Mouse (Mus musculus) limb, embryonic 13.5 days (tissue): ENCODE data around the gene 4930518I15Rik. TPM values are rescaled to one million over a fixed set of nuclear protein-coding genes. Genes with fewer than 3 reads are reported as not detected.
"Not testable (repeated sequence)": the region's sequence is repeated elsewhere in the genome, so short reads cannot be mapped to it uniquely, and the experiment has no call there.

Experiments used
- ATAC-seq: fragments of 200-750 bp; cut with Nextera tagmentation; 2 replicates; pipeline ENCODE4 v1.8.0; 2017; ENCODE audit warnings: low read depth, moderate number of reproducible peaks, moderate TSS enrichment; ENCODE audit not compliant: low FRiP score
- H3K27ac ChIP-seq: fragments of 300-500 bp; sonication (generic); 2 replicates; pipeline ENCODE4 v1.5.1; 2015; ENCODE audit warnings: inconsistent platforms, mild to moderate bottlenecking, moderate library complexity
- H3K27me3 ChIP-seq: fragments of 300-500 bp; sonication (generic); 2 replicates; pipeline ENCODE4 v1.6.1; 2015; ENCODE audit warnings: mild to moderate bottlenecking, inconsistent platforms
- H3K36me3 ChIP-seq: fragments of 300-500 bp; sonication (generic); 2 replicates; pipeline ENCODE4 v1.6.1; 2015; ENCODE audit warnings: inconsistent platforms, mild to moderate bottlenecking, moderate library complexity
- H3K4me1 ChIP-seq: fragments of 300-500 bp; sonication (generic); 2 replicates; pipeline ENCODE4 v1.6.1; 2015; ENCODE audit warnings: inconsistent platforms
- H3K4me2 ChIP-seq: fragments of 300-500 bp; sonication (generic); replicated peaks from 2 replicates; pipeline ENCODE4 v1.6.1; 2015; ENCODE audit warnings: inconsistent platforms, mild to moderate bottlenecking, moderate library complexity
- H3K4me3 ChIP-seq: fragments of 300-500 bp; sonication (generic); 2 replicates; pipeline ENCODE4 v1.5.1; 2015; ENCODE audit warnings: moderate library complexity, mild to moderate bottlenecking, inconsistent platforms
- H3K9ac ChIP-seq: fragments of 300-500 bp; sonication (generic); 2 replicates; pipeline ENCODE4 v1.6.1; 2015; ENCODE audit warnings: mild to moderate bottlenecking, inconsistent platforms
- H3K9me3 ChIP-seq: fragments of 300-500 bp; sonication (generic); 2 replicates; pipeline ENCODE4 v1.6.1; 2016; ENCODE audit warnings: inconsistent platforms
- WGBS: fragments of 180-500 bp; shearing (Covaris S2); methylation state at CpG from one replicate; pipeline ENCODE4 v1.1.7; 2015; 5-methylcytosine and 5-hydroxymethylcytosine counted together
- polyA plus RNA-seq: library from polyadenylated mRNA; unstranded; fragments of >200 nt; fragmentation: Nextera tagmentation; extraction: Ambion mirVana; gene quantifications from 2 replicates; pipeline ENCODE4 v1.2.1, GENCODE M21; 2015

The 4930518I15Rik gene
- polyA plus RNA-seq, 1 experiment from 2014 or later, result 14.9 TPM

DNA sequence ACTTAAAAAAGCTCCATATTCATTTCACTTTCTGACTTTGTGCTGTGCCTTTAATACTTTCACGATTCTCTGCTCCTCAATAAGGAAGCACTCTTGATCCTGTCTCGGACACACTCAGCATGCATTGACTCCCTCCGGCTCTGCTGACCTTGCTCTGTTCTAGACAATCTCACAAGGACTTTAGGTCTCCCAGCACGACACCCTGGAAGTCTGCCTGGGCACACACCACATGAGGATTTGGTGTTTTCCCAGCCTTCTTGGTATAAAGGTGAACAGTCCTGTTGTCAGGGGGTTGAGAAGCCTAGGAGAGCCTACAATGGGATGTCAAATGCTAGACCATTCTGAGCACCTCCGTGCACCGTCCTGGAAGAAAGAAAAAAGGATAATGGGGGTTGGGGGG lies 35.1 kb upstream of the 4930518I15Rik start:
- Histone ChIP-seq H3K4me1 (no peaks in the 10 kb centered on the region; the same call in 1 of the 2 replicates), H3K27ac (no peak overlapping the region), H3K27me3 (no peaks in the 10 kb centered on the region; the same call in 1 of the 2 replicates), H3K9ac (no peak overlapping the region), H3K9me3 (no peaks in the 10 kb centered on the region), H3K4me2 (no peak overlapping the region), H3K36me3 (no peaks in the 10 kb centered on the region), H3K4me3 (no peak overlapping the region)
- ATAC-seq, result no peak
- 79% methylated on average over 6 of the region's 6 CpGs for WGBS

DNA sequence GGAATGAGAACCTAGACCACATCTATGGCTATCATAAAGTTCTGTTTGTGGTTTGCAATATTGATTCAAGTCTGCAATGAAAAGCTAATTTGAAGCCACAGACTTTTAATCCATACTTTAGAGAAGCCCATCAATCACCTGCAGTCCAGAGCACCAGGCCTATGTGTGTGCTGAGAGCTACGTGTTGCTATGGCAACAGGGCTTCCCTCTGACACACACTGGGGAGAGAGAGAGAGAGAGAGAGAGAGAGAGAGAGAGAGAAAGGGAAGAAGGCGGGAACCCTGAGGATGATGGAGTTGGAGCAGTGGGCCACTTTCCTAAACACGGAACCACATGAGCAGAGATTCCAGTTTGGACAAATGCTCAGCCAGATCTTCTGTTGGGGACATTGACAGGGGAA lies 34.5 kb upstream of the 4930518I15Rik start:
- H3K4me1 ChIP-seq, result no peaks in the 10 kb centered on the region; the same call in 1 of the 2 replicates
- WGBS, result 38% methylated on average over 3 of the region's 3 CpGs
- H3K9me3 ChIP-seq, result no peaks in the 10 kb centered on the region
- ATAC-seq, result no peak
- no peak overlapping the region for H3K4me3 ChIP-seq
- H3K27ac ChIP-seq, result no peak overlapping the region
- no peaks in the 10 kb centered on the region for H3K36me3 ChIP-seq
- no peaks in the 10 kb centered on the region; the same call in 1 of the 2 replicates for H3K27me3 ChIP-seq
- no peak overlapping the region for H3K4me2 ChIP-seq
- H3K9ac ChIP-seq, result no peak overlapping the region

DNA sequence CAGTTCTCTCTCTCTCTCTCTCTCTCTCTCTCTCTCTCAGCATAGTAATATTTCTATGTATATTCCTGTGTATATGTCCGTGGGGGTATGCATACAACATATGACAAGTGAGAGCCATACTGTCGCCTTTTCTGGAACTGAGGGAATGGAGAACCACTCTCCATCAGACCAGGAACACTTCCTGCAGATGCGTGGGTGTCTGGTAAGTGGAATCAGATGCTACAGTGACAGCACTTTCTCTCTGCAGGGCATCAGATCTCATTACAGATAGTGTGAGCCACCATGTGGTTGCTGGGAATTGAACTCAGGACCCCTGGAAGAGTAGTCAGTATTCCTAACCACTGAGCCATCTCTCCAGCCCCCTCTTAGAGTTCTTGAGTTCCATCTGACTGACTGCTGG lies 30.7 kb upstream of the 4930518I15Rik start:
- Histone ChIP-seq H3K4me2 (no peak overlapping the region), H3K27ac (no peak overlapping the region), H3K4me3 (no peak overlapping the region), H3K9ac (no peak overlapping the region), H3K9me3 (no peaks in the 10 kb centered on the region), H3K36me3 (no peaks in the 10 kb centered on the region), H3K4me1 (no peaks in the 10 kb centered on the region; the same call in 1 of the 2 replicates), H3K27me3 (no peaks in the 10 kb centered on the region)
- 70% methylated on average over 3 of the region's 3 CpGs for WGBS
- no peak for ATAC-seq

DNA sequence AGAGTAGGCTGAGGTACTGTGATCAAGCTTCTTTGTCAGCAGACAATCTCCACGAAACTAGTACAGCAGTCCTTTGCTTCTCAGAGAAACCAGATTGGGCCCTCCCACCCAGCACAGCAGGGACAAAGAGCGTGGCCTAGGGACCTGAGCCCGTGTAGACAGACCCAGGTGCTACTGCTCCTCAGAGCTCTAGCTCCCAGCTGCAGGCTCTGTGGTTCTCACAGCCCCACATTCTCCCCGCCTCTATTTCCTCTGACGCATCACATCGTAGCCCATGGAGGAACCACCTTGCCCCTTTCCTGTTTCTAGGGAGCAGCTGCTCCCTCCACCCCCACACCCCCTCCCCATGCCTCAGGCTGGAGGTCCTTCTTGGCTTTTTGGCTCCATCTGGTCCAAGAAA lies 29.3 kb upstream of the 4930518I15Rik start, which contains the start of gene Sla2:
TSS of gene Sla2 (minus strand) at position 176 of the 400 bp plus-strand sequence.
- no peaks in the 10 kb centered on the region for H3K27me3 ChIP-seq
- WGBS, result 62% methylated on average over 6 of the region's 6 CpGs
- H3K9me3 ChIP-seq, result no peaks in the 10 kb centered on the region
- no peak within 1 kb of the TSS for H3K27ac ChIP-seq
- no peak within 1 kb of the TSS for H3K9ac ChIP-seq
- no peak within 1 kb of the TSS for H3K4me2 ChIP-seq
- no peak for ATAC-seq
- no peak within 1 kb of the TSS for H3K4me3 ChIP-seq
- H3K36me3 ChIP-seq, result no peaks in the 10 kb centered on the region
- no peaks in the 10 kb centered on the region; the same call in 1 of the 2 replicates for H3K4me1 ChIP-seq

DNA sequence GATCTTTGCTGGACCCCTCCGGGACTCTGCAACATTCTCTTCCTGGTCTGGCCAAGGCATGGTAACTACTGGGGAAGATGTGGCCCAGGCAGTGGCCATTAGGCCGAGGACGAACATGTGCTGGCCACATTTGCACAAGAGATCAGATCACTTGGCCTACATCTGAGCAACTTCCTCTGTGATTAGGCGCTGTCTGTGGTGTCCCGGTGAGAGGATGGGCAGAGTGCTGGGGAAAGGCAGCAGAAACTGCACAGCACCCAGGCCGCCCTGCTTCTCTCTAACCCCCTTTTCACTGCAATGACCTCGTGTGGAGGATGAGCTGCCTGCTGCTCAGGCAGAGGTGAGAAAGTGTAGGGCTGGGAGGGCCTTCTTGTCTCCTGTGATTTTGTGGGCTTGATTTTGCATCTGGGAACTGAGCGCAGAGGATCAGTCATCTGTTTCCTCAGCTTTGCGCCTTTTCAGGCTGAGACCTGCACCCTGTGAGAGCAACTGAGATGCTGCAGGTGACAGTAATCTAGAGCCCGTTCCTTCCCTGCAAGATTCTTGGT lies 28.4 kb upstream of the 4930518I15Rik start:
- Histone ChIP-seq H3K9ac (no peak overlapping the region), H3K27me3 (no peaks in the 10 kb centered on the region), H3K4me1 (no peaks in the 10 kb centered on the region), H3K4me2 (no peak overlapping the region), H3K27ac (no peak overlapping the region), H3K4me3 (no peak overlapping the region), H3K9me3 (no peaks in the 10 kb centered on the region), H3K36me3 (no peaks in the 10 kb centered on the region)
- ATAC-seq, result no peak
- 65% methylated on average over 10 of the region's 10 CpGs for WGBS

DNA sequence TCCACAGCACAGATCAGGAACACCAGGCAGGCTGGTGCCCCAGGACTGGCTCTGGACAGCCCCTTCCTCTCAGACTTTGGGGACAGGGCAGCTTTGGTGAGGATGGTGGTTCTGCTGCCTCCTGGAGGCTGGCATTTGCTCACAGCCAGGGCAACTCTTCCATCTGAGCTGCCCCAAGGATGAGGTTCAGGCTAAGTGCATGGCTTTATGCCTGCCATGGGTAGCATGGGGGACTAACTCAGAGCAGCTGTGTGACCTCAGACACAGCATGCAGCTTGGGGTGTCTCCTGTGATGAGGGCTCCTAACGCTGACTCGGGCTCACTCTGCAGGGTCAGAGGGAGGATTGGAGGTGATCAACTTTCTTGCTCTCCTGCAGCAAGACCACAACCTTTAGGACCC lies 27.9 kb upstream of the 4930518I15Rik start:
- H3K27ac ChIP-seq, H3K36me3 ChIP-seq, ATAC-seq, H3K9me3 ChIP-seq, H3K4me2 ChIP-seq, H3K4me1 ChIP-seq, H3K9ac ChIP-seq, H3K27me3 ChIP-seq, H3K4me3 ChIP-seq: not testable (repeated sequence)
- 58% methylated on average over 2 of the region's 2 CpGs for WGBS

DNA sequence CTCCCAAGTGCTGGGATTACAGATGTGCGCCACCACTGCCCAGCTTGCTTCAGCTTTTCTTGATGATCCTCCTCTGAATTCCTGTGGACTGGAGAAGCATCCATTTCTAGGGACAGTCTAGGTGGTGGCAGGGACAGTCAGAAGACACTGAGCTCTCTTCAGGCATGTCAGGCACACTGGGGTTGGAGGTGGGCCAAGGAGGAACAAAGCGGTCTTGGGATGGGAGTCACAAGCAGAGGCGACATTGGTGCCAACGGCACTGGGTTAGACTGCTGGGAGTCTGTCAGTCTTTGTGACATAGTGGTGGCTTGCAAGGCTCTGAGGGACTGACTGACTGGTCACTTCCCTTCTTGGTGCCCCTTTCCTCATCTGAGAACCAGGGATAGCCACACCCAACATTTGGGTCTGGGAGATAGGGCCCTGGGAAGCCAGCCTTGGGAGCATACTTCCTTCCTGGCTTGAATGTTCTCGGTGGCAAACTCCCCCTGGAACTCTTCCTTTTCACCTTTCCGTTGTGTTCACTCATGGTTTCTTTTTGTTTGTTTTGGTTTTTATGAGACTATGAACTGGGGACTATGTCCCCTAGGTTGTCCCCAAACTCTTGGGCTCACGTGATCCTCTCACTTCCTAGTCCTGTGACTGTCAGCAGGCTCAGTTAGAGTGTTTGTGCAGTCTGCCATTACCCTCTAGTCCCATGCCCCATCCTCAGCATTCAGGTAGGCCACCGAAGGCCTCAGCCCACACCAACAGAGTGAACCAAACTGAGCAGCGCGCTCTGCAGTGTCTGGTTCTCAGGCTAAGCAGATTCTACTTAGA lies 26.9 kb upstream of the 4930518I15Rik start:
- H3K27ac ChIP-seq, result no peak overlapping the region
- no peak overlapping the region for H3K4me3 ChIP-seq
- H3K4me1 ChIP-seq, result no peaks in the 10 kb centered on the region
- no peaks in the 10 kb centered on the region for H3K27me3 ChIP-seq
- no peaks in the 10 kb centered on the region for H3K36me3 ChIP-seq
- H3K4me2 ChIP-seq, result no peak overlapping the region
- ATAC-seq, result no peak
- WGBS, result 91% methylated on average over 10 of the region's 10 CpGs
- no peaks in the 10 kb centered on the region for H3K9me3 ChIP-seq
- H3K9ac ChIP-seq, result no peak overlapping the region

DNA sequence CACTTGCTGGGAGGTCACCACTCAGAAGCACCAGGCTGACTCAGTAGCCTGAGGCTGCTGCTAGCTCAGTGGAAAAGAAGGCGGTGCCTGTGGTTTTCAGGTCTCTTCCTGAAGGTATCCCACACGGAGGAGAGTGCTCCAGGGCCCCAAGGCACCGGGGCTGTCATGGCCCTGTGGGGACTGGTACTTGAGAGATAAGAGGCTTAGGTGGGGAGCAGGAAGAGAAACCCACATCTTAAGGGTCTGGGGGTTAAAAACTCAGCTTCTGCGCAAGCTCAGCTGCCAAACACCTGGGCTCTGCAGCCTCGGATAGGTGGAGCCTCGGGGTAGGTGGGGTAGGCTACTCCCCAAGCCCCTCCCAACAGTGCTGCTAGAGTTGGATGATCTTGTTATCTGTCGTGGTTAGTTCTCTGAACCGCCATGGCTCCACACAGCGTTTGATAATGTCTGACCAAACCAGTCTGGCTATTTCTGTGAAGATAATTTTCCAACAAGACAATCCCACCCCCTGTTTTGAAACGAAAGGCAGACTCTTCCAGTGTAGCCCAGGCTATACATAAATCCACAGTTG lies 24.8 kb upstream of the 4930518I15Rik start:
- peaks cover 2% of the 10 kb centered on the region; the same call in 1 of the 2 replicates for H3K4me1 ChIP-seq
- no peak overlapping the region for H3K4me3 ChIP-seq
- H3K36me3 ChIP-seq, result no peaks in the 10 kb centered on the region
- no peak overlapping the region for H3K9ac ChIP-seq
- 39% methylated on average over 10 of the region's 10 CpGs for WGBS
- no peak overlapping the region for H3K4me2 ChIP-seq
- no peak for ATAC-seq
- H3K27ac ChIP-seq, result no peak overlapping the region
- no peaks in the 10 kb centered on the region for H3K27me3 ChIP-seq
- no peaks in the 10 kb centered on the region for H3K9me3 ChIP-seq

DNA sequence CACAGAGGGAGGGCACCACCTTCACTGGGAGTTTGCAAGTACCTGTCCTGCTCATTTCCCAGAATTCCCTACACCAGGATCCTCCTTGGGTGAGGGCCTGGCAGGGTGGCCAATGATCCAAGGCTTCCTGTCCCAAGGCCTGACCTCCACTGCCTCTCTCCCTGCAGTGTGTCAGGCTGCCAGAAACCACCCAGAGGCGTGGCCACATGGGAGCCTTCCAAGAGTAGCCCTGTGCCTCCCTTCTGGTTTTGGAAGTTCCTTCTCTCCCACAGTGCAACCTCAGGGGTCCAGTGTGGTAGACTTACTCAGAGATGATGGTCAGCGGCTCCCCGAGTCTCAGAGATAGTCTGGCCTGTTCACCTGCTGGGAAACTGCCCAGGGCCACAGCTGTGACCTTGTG lies 21.8 kb upstream of the 4930518I15Rik start:
- no peak overlapping the region for H3K9ac ChIP-seq
- no peak overlapping the region for H3K27ac ChIP-seq
- H3K36me3 ChIP-seq, result peaks cover 12% of the 10 kb centered on the region
- H3K9me3 ChIP-seq, result no peaks in the 10 kb centered on the region
- no peak overlapping the region for H3K4me3 ChIP-seq
- ATAC-seq, result no peak
- H3K27me3 ChIP-seq, result no peaks in the 10 kb centered on the region
- H3K4me2 ChIP-seq, result no peak overlapping the region
- peaks cover 2% of the 10 kb centered on the region; the same call in 1 of the 2 replicates for H3K4me1 ChIP-seq
- 85% methylated on average over 3 of the region's 3 CpGs for WGBS

DNA sequence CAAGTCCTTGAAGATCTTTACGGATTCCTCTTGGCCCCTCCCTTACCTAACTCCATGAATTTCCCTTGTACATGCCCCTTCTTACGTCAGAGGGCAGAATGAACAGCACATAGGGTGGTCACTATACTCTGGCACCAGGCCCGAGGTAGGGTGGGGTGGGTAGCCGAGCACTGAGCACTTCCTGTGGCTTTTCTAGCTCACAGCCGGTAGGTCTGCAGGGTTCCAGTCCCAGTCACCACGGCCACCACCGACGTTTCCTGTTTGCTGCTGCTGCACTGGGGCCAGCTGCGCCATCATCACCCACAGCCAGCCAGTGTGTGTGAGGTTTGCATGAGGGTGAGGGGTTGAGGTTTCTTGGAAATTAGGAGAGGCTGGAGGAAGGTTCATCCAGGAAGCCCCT lies 20.0 kb upstream of the 4930518I15Rik start:
- Histone ChIP-seq H3K27ac (no peak overlapping the region), H3K4me1 (peaks cover 2% of the 10 kb centered on the region; the same call in 1 of the 2 replicates), H3K4me3 (no peak overlapping the region), H3K36me3 (peaks cover 29% of the 10 kb centered on the region), H3K4me2 (no peak overlapping the region), H3K27me3 (no peaks in the 10 kb centered on the region), H3K9me3 (no peaks in the 10 kb centered on the region), H3K9ac (no peak overlapping the region)
- ATAC-seq, result no peak
- 49% methylated on average over 9 of the region's 9 CpGs for WGBS

DNA sequence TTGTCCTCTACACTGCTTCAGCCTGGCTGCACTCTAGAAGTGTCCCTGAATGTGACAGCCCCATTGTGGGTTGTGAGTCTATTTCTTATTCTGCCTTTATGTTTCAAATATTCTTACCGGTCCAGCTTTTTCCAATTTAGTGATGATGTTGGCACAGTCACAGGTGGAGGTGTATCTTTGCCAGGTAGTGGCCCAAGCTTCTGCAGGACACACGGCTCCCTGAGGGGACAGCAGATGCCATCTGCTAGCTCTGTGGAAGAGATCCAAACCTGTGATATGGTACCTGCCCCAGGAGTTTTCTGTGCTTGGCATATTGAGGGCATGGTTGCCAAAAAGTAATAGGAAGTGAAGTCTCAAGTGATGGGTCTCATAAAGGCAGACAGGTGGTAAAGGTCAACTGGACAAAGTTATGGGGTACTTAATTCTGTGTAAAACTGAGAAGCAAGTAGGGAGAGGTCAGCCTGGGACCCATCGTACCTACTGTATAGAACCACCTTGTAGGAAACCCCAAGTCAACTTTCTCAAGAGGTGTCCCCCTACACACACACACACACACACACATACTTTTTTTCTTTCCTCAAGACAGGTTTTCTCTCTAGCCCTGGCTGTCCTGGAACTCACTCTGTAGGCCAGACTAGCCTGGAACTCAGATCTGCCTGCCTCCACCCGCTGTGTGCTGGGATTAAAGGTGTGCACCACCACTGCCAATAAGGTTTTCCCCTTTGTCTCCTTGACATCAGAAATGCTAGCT lies 17.2 kb upstream of the 4930518I15Rik start:
- peaks cover 56% of the 10 kb centered on the region for H3K36me3 ChIP-seq
- H3K27me3 ChIP-seq, result no peaks in the 10 kb centered on the region
- peaks cover 11% of the 10 kb centered on the region; the same call in 1 of the 2 replicates for H3K4me1 ChIP-seq
- WGBS, result 93% methylated on average over 4 of the region's 4 CpGs
- no peaks in the 10 kb centered on the region for H3K9me3 ChIP-seq
- no peak overlapping the region for H3K4me3 ChIP-seq
- no peak overlapping the region for H3K27ac ChIP-seq
- no peak overlapping the region for H3K9ac ChIP-seq
- no peak for ATAC-seq
- no peak overlapping the region for H3K4me2 ChIP-seq
